Mouse (Mus musculus) embryonic fibroblast, embryonic 13.5 days (primary cell): Measurements from ENCODE around the gene Ube4a.
"Not testable (repeated sequence)": the region's sequence is repeated elsewhere in the genome, so short reads cannot be mapped to it uniquely, and the experiment has no call there.

Source experiments
- CTCF ChIP-seq: IDR thresholded peaks from 2 replicates; pipeline ENCODE4 v1.5.1; 2011; ENCODE audit warnings: mild to moderate bottlenecking, control low read depth, low read length, moderate library complexity, borderline replicate concordance; ENCODE audit not compliant: insufficient read depth
- POLR2A ChIP-seq: IDR thresholded peaks from 2 replicates; pipeline ENCODE4 v1.6.1; 2011; ENCODE audit warnings: low read depth, mild to moderate bottlenecking, control low read depth, low read length, moderate library complexity

DNA sequence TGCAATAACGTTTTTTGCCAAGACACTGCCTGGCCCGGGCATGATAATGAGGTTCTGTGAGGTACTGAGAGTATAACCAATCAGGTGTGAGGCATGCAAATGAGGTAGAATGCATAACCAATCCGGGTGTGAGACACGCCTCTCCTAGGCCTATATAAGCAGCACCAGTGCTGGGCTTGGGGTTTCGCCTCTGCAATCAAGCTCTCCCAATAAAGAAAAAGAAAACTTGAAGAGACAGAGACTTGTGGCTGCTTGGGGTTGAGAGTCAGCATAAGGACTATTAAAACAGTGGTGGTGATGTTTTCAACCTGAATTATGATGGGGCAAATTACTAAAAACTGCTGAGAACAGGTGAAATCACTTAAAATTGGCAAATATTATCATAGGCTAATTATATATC lies 2.4 kb upstream of the Ube4a start:
- TF ChIP-seq POLR2A, CTCF: not testable (repeated sequence)
